Mouse (Mus musculus) heart, adult 8-10 months (tissue): Measurements from ENCODE around the gene Mitf. TPM values are rescaled to one million over a fixed set of nuclear protein-coding genes. Genes with fewer than 3 reads are reported as not detected.

Source experiments
- DNase-seq: peaks from one replicate; pipeline ENCODE4 v3.0.0; 2022; ENCODE audit warnings: low spot score
- total RNA-seq, 4 experiments: library from RNA; stranded (reverse); gene quantifications; 2 replicates each; pipeline ENCODE4 v1.2.4; 2022

Mitf gene
- total RNA-seq, 4 experiments from 2014 or later: 55.0 to 63.7 (median 55.7) TPM

GRCm38 (mm10) chr6:97880363-97880762 is 73.5 kb downstream of the Mitf start:
- no peak for DNase-seq

- peak; percentile 73 for DNase-seq
Measured at GRCm38 (mm10) chr6:97881935-97882334, 75.1 kb downstream of the Mitf start.

GRCm38 (mm10) chr6:97882931-97883330 is 76.1 kb downstream of the Mitf start:
- DNase-seq: no peak

GRCm38 (mm10) chr6:97883496-97883895 is 76.6 kb downstream of the Mitf start:
- DNase-seq: peak; percentile 38

- DNase-seq: no peak
Measured at GRCm38 (mm10) chr6:97884971-97885370, 78.1 kb downstream of the Mitf start.

- no peak for DNase-seq
Measured at GRCm38 (mm10) chr6:97885606-97886005, 78.8 kb downstream of the Mitf start.

GRCm38 (mm10) chr6:97887893-97888292 is 81.0 kb downstream of the Mitf start:
- DNase-seq: no peak

- no peak for DNase-seq
Measured at GRCm38 (mm10) chr6:97888596-97888995, 81.7 kb downstream of the Mitf start.

GRCm38 (mm10) chr6:97893546-97893945 is 86.7 kb downstream of the Mitf start:
- DNase-seq: no peak

GRCm38 (mm10) chr6:97897191-97897590 is 90.3 kb downstream of the Mitf start:
- DNase-seq: no peak

- DNase-seq: no peak
Measured at GRCm38 (mm10) chr6:97898085-97898484, 91.2 kb downstream of the Mitf start.

GRCm38 (mm10) chr6:97901561-97901960 is 94.7 kb downstream of the Mitf start:
- DNase-seq: no peak

- no peak for DNase-seq
Measured at GRCm38 (mm10) chr6:97902205-97902604, 95.4 kb downstream of the Mitf start.

GRCm38 (mm10) chr6:97914768-97915167 is 107.9 kb downstream of the Mitf start:
- DNase-seq: no peak

GRCm38 (mm10) chr6:97916386-97916903 is 109.6 kb downstream of the Mitf start:
- DNase-seq: no peak

GRCm38 (mm10) chr6:97918051-97918450 is 111.2 kb downstream of the Mitf start:
- DNase-seq: peak; percentile 45

- DNase-seq: no peak
Measured at GRCm38 (mm10) chr6:97918481-97918880, 111.6 kb downstream of the Mitf start.

- DNase-seq: peak; percentile 9
Measured at GRCm38 (mm10) chr6:97919287-97919686, 112.4 kb downstream of the Mitf start.

- no peak for DNase-seq
Measured at GRCm38 (mm10) chr6:97921591-97921990, 114.7 kb downstream of the Mitf start.

GRCm38 (mm10) chr6:97924221-97924620 is 117.4 kb downstream of the Mitf start:
- DNase-seq: no peak

- DNase-seq: peak; percentile 21
Measured at GRCm38 (mm10) chr6:97929051-97929450, 122.2 kb downstream of the Mitf start.

- DNase-seq: peak; percentile 47
Measured at GRCm38 (mm10) chr6:97929466-97929865, 122.6 kb downstream of the Mitf start.

- no peak for DNase-seq
Measured at GRCm38 (mm10) chr6:97937139-97937538, 130.3 kb downstream of the Mitf start.

- DNase-seq: no peak
Measured at GRCm38 (mm10) chr6:97937897-97938614, 131.2 kb downstream of the Mitf start.
